Mouse (Mus musculus) hindbrain, embryonic 15.5 days (tissue): ENCODE data around the gene Glrx. TPM values are rescaled to one million over a fixed set of nuclear protein-coding genes. Genes with fewer than 3 reads are reported as not detected.
"Not testable (repeated sequence)": the region's sequence is repeated elsewhere in the genome, so short reads cannot be mapped to it uniquely, and the experiment has no call there.

ENCODE experiments used
- ATAC-seq: fragments of 200-750 bp; cut with Nextera tagmentation; 2 replicates; pipeline ENCODE4 v1.8.0; 2017; ENCODE audit warnings: low read depth, moderate number of reproducible peaks, moderate TSS enrichment; ENCODE audit not compliant: low FRiP score
- H3K27ac ChIP-seq: fragments of 300-500 bp; sonication (generic); replicated peaks from 2 replicates; pipeline ENCODE4 v1.5.1; 2015; ENCODE audit warnings: mild to moderate bottlenecking, inconsistent platforms
- H3K27me3 ChIP-seq: fragments of 300-500 bp; sonication (generic); 2 replicates; pipeline ENCODE4 v1.6.1; 2015; ENCODE audit warnings: control low read depth, inconsistent platforms
- H3K36me3 ChIP-seq: fragments of 300-500 bp; sonication (generic); 2 replicates; pipeline ENCODE4 v1.6.1; 2015; ENCODE audit warnings: control low read depth, inconsistent platforms
- H3K4me1 ChIP-seq: fragments of 300-500 bp; sonication (generic); replicated peaks from 2 replicates; pipeline ENCODE4 v1.6.1; 2015; ENCODE audit warnings: control low read depth, inconsistent platforms
- H3K4me2 ChIP-seq: fragments of 300-500 bp; sonication (generic); 2 replicates; pipeline ENCODE4 v1.6.1; 2015; ENCODE audit warnings: moderate library complexity, mild to moderate bottlenecking, inconsistent platforms
- H3K4me3 ChIP-seq: fragments of 300-500 bp; sonication (generic); 2 replicates; pipeline ENCODE4 v1.5.1; 2015; ENCODE audit warnings: mild to moderate bottlenecking, inconsistent platforms
- H3K9ac ChIP-seq: fragments of 300-500 bp; sonication (generic); 2 replicates; pipeline ENCODE4 v1.6.1; 2015; ENCODE audit warnings: inconsistent platforms
- H3K9me3 ChIP-seq: fragments of 300-500 bp; sonication (generic); 2 replicates; pipeline ENCODE4 v1.6.1; 2016; ENCODE audit warnings: control low read depth, inconsistent platforms
- WGBS: fragments of 180-500 bp; shearing (Covaris S2); methylation state at CpG from one replicate; pipeline ENCODE4 v1.1.7; 2015; 5-methylcytosine and 5-hydroxymethylcytosine counted together
- polyA plus RNA-seq: library from polyadenylated mRNA; unstranded; fragments of >200 nt; fragmentation: Nextera tagmentation; extraction: Ambion mirVana; gene quantifications from 2 replicates; pipeline ENCODE4 v1.2.1, GENCODE M21; 2015

Glrx gene
- polyA plus RNA-seq, 1 experiment from 2014 or later: 68.7 TPM

- H3K4me3 ChIP-seq: no peak overlapping the region
- ATAC-seq: no peak
- no peak overlapping the region for H3K27ac ChIP-seq
- H3K27me3 ChIP-seq: no peaks in the 10 kb centered on the region
- H3K9me3 ChIP-seq: no peaks in the 10 kb centered on the region
- no peak overlapping the region for H3K9ac ChIP-seq
- no peak overlapping the region for H3K4me2 ChIP-seq
- H3K36me3 ChIP-seq: peaks cover 15% of the 10 kb centered on the region; the same call in 1 of the 2 replicates
- H3K4me1 ChIP-seq: no peaks in the 10 kb centered on the region
- 92% methylated on average over 2 of the region's 2 CpGs for WGBS
These were observed 28.2 kb downstream of the Glrx start for GRCm38 (mm10) chr13:75867876-75868275.

- Histone ChIP-seq H3K27ac (no peak overlapping the region), H3K27me3 (no peaks in the 10 kb centered on the region), H3K36me3 (peaks cover 7% of the 10 kb centered on the region; the same call in 1 of the 2 replicates), H3K4me2 (no peak overlapping the region), H3K4me1 (no peaks in the 10 kb centered on the region), H3K9ac (no peak overlapping the region), H3K4me3 (no peak overlapping the region), H3K9me3 (no peaks in the 10 kb centered on the region)
- ATAC-seq: no peak
- WGBS: 93% methylated on average over 4 of the region's 4 CpGs
These were observed 35.1 kb downstream of the Glrx start for GRCm38 (mm10) chr13:75874608-75875376.

- not testable (repeated sequence) for ATAC-seq, H3K9ac ChIP-seq, H3K27ac ChIP-seq, H3K4me1 ChIP-seq, H3K27me3 ChIP-seq, H3K4me3 ChIP-seq, H3K36me3 ChIP-seq, H3K9me3 ChIP-seq, H3K4me2 ChIP-seq
- 77% methylated on average over 7 of the region's 7 CpGs for WGBS
These were observed 36.5 kb downstream of the Glrx start for GRCm38 (mm10) chr13:75876188-75876587.

- Histone ChIP-seq H3K9ac (no peak overlapping the region), H3K9me3 (no peaks in the 10 kb centered on the region), H3K27me3 (no peaks in the 10 kb centered on the region), H3K36me3 (0 out of 2 replicates have a peak, but pooled peaks cover 2% of the 10 kb centered on the region), H3K4me2 (no peak overlapping the region), H3K4me1 (no peaks in the 10 kb centered on the region), H3K27ac (no peak overlapping the region), H3K4me3 (no peak overlapping the region)
- no peak for ATAC-seq
- 83% methylated on average over 6 of the region's 6 CpGs for WGBS
These were observed 36.9 kb downstream of the Glrx start for GRCm38 (mm10) chr13:75876592-75876991.

- Histone ChIP-seq H3K4me1 (no peaks in the 10 kb centered on the region), H3K4me3 (no peak overlapping the region), H3K4me2 (no peak overlapping the region), H3K27ac (no peak overlapping the region), H3K9me3 (no peaks in the 10 kb centered on the region), H3K36me3 (no peaks in the 10 kb centered on the region), H3K9ac (no peak overlapping the region), H3K27me3 (no peaks in the 10 kb centered on the region)
- peak; percentile 70 for ATAC-seq
These were observed 38.2 kb downstream of the Glrx start for GRCm38 (mm10) chr13:75877907-75878306.

- H3K27ac ChIP-seq: no peak overlapping the region
- ATAC-seq: no peak
- WGBS: 86% methylated on average over 3 of the region's 3 CpGs
These were observed 40.1 kb downstream of the Glrx start for GRCm38 (mm10) chr13:75879756-75880155.

GRCm38 (mm10) chr13:75880501-75880900, 40.8 kb downstream of the Glrx start:
- WGBS: 51% methylated on average over 2 of the region's 2 CpGs
- Histone ChIP-seq H3K27ac (no peak overlapping the region), H3K4me3 (no peak overlapping the region), H3K4me1 (no peaks in the 10 kb centered on the region), H3K9ac (no peak overlapping the region), H3K27me3 (no peaks in the 10 kb centered on the region), H3K4me2 (no peak overlapping the region), H3K36me3 (0 out of 2 replicates have a peak, but pooled peaks cover 6% of the 10 kb centered on the region), H3K9me3 (no peaks in the 10 kb centered on the region)
- peak; percentile 41; the same call in 1 of the 2 replicates for ATAC-seq

More at GRCm38 (mm10) chr13:75879756-75880155, 40.1 kb downstream of the Glrx start:
- Histone ChIP-seq H3K9ac (no peak overlapping the region), H3K9me3 (no peaks in the 10 kb centered on the region), H3K36me3 (0 out of 2 replicates have a peak, but pooled peaks cover 5% of the 10 kb centered on the region), H3K4me2 (no peak overlapping the region), H3K4me1 (no peaks in the 10 kb centered on the region), H3K27me3 (no peaks in the 10 kb centered on the region), H3K4me3 (no peak overlapping the region)

GRCm38 (mm10) chr13:75883792-75884191, 44.1 kb downstream of the Glrx start:
- ATAC-seq: no peak
- 83% methylated on average over 3 of the region's 3 CpGs for WGBS
- no peaks in the 10 kb centered on the region for H3K27me3 ChIP-seq

GRCm38 (mm10) chr13:75891868-75892267, 52.2 kb downstream of the Glrx start:
- ATAC-seq: no peak
- Histone ChIP-seq H3K9me3 (no peaks in the 10 kb centered on the region), H3K4me2 (no peak overlapping the region), H3K27ac (no peak overlapping the region), H3K4me1 (no peaks in the 10 kb centered on the region), H3K4me3 (no peak overlapping the region), H3K27me3 (no peaks in the 10 kb centered on the region), H3K36me3 (peaks cover 14% of the 10 kb centered on the region; the same call in 1 of the 2 replicates), H3K9ac (no peak overlapping the region)
- 90% methylated on average over 4 of the region's 4 CpGs for WGBS

More at GRCm38 (mm10) chr13:75883792-75884191, 44.1 kb downstream of the Glrx start:
- Histone ChIP-seq H3K27ac (no peak overlapping the region), H3K36me3 (0 out of 2 replicates have a peak, but pooled peaks cover 6% of the 10 kb centered on the region), H3K9me3 (no peaks in the 10 kb centered on the region), H3K4me1 (no peaks in the 10 kb centered on the region), H3K4me2 (no peak overlapping the region), H3K9ac (no peak overlapping the region), H3K4me3 (no peak overlapping the region)

GRCm38 (mm10) chr13:75892291-75892690, 52.6 kb downstream of the Glrx start:
- H3K4me2 ChIP-seq: no peak overlapping the region
- no peak overlapping the region for H3K4me3 ChIP-seq
- H3K4me1 ChIP-seq: no peaks in the 10 kb centered on the region
- no peak overlapping the region for H3K9ac ChIP-seq
- no peak overlapping the region for H3K27ac ChIP-seq
- ATAC-seq: no peak
- H3K27me3 ChIP-seq: no peaks in the 10 kb centered on the region
- peaks cover 14% of the 10 kb centered on the region; the same call in 1 of the 2 replicates for H3K36me3 ChIP-seq
- H3K9me3 ChIP-seq: no peaks in the 10 kb centered on the region
- 78% methylated on average over 3 of the region's 3 CpGs for WGBS

- no peak overlapping the region for H3K4me3 ChIP-seq
- H3K4me1 ChIP-seq: no peaks in the 10 kb centered on the region
- H3K4me2 ChIP-seq: no peak overlapping the region
- H3K27ac ChIP-seq: no peak overlapping the region
- no peaks in the 10 kb centered on the region for H3K9me3 ChIP-seq
- H3K36me3 ChIP-seq: peaks cover 14% of the 10 kb centered on the region; the same call in 1 of the 2 replicates
- H3K27me3 ChIP-seq: no peaks in the 10 kb centered on the region
- 78% methylated on average over 6 of the region's 6 CpGs for WGBS
- ATAC-seq: no peak
- no peak overlapping the region for H3K9ac ChIP-seq
These were observed 53.2 kb downstream of the Glrx start for GRCm38 (mm10) chr13:75892876-75893275.
